ENCODE assay signal across 8 mouse cellular contexts in the genomic region with DNA sequence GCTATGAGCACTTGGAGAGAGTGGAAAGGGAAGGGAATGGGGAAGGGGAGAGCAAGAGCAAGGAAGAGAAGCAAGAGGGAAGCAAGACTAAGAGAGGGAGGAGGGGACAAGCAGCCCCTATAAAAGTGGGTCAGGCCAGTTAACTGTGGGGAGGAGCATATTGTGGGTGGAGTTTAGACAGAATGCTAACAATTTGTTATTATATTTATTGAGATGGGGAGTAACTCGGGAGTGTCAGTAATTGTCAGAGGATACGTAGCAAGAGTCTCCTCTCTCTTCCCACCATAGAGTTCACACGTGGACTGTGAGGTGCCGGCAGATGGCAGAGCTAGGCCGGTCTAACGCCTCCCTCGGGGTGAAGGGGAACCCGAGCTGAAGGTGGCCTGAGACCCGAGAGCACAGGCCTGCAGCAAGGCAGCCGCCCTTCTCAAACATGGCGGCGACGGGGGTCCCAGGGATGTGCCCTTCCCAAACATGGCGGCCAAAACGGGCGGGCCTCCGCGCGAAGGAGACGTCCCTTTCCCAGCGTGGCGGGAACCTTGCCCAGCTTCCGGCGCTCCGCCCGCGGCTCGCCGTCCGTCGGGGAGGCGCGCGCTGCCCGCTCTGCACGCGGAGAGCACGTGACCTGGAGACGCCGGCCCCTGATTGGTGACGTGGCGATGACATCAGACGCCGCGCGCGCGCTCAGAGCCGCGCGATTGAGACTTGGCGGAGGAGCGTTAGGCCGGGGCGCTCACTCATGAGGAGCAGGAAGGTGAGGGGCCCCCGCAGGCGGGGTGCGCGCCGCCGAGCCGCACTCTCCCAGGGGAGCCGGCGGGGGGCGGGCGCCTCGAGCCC. TPM values are rescaled to one million over a fixed set of nuclear protein-coding genes. Genes with fewer than 3 reads are reported as not detected.
A peak's percentile ranks its signal among the peaks of the same experiment; 100 is the strongest.
DNase-seq lines count a peak whose midpoint lies in the region; ATAC-seq and TF ChIP-seq lines count a peak whose summit lies in the region.

A430005L14Rik (plus strand) TSS at position 669 of the 837 bp plus-strand sequence.

- DNase-seq in gastrocnemius, adult 8-10 months (ENCODE audit: low spot score in 2 of 2): peak; percentile 94 to 96
- DNase-seq in hindlimb bud, embryonic 11.5 days (ENCODE audit: extremely low spot score, low read depth, low spot score): peak; percentile 85
- DNase-seq in left cerebral cortex, adult 8-10 months (ENCODE audit: low spot score in 2 of 2): peak; percentile 92 to 98
- DNase-seq in right cerebral cortex, postnatal 10 days (ENCODE audit: low spot score in 2 of 2): peak; percentile 99
- peak; percentile 94 for DNase-seq in urinary bladder, postnatal 25 days (ENCODE audit: low spot score)

- TF ChIP-seq POLR2A in cortical plate, adult 2 months (IDR thresholded peaks at IDR 0.05; ENCODE audit: extremely low read depth, insufficient read depth, low read length): peak; percentile 63; the same call in 1 of the 2 replicates

- peak within 1 kb of the TSS; percentile 73 for H3K27ac ChIP-seq in cortical plate, adult 2 months (ENCODE audit: insufficient read depth, low read length)

- peaks cover 15% of the 10 kb centered on the region for H3K27me3 ChIP-seq in megakaryocyte, embryonic 14.5 days (replicated peaks)

- peak; percentile 96 for ATAC-seq in activated CD4-positive, CD25-positive, alpha-beta regulatory T cell, adult 4 months

- no peaks in the 10 kb centered on the region for H3K4me1 ChIP-seq in cortical plate, adult 2 months (ENCODE audit: control insufficient read depth, insufficient read depth, low read length)
- H3K4me1 ChIP-seq in megakaryocyte, embryonic 14.5 days: peaks cover 44% of the 10 kb centered on the region

- peak within 1 kb of the TSS; percentile 64 for H3K4me3 ChIP-seq in cortical plate, adult 2 months (ENCODE audit: insufficient read depth, low read length)
- H3K4me3 ChIP-seq in megakaryocyte, embryonic 14.5 days (replicated peaks): peak within 1 kb of the TSS; percentile 97

- H3K36me3 ChIP-seq in megakaryocyte, embryonic 14.5 days (replicated peaks; ENCODE audit: low read length): peaks cover 25% of the 10 kb centered on the region

- no peak for TF ChIP-seq CTCF in cortical plate, adult 2 months (IDR thresholded peaks at IDR 0.05; ENCODE audit: extremely low read depth, insufficient read depth, low read length)

- no peaks in the 10 kb centered on the region for H3K9me3 ChIP-seq in megakaryocyte, embryonic 14.5 days

RNA-seq across cellular contexts. Expression of gene A430005L14Rik, which starts in this region (rescaled TPM):
- 100 to 1,000 TPM in 1 of 2 experiments, 10 to 100 TPM in 1; 89.3 to 113 TPM for polyA plus RNA-seq in activated CD4-positive, CD25-positive, alpha-beta regulatory T cell, adult 4 months (2017; shearing (Covaris generic))
- 36.5 and 37.5 TPM in 2 replicates for polyA plus RNA-seq in cortical plate, adult 2 months (2012; rRNA removed)
- total RNA-seq in gastrocnemius, adult 8-10 months (2022): 10 to 100 TPM; 17.1 to 20.3 (median 18.1) TPM
- 10 to 100 TPM; 22.8 to 30.7 (median 24.1) TPM for total RNA-seq in left cerebral cortex, adult 8-10 months (2022)
- polyA plus RNA-seq in megakaryocyte, embryonic 14.5 days (2012; ENCODE audit: insufficient read depth, low replicate concordance): 79.5 and 127 TPM in 2 replicates

Comparison
In these comparisons a context has a peak if more than half of its experiments do, and no peak if none do; other contexts are left out.
1. Peak in every context shown above with its lines: DNase-seq, ATAC-seq, H3K4me3 ChIP-seq and H3K27ac ChIP-seq.